Mouse (Mus musculus): ENCODE results near the gene Cntnap2. TPM values are rescaled to one million over a fixed set of nuclear protein-coding genes. Genes with fewer than 3 reads are reported as not detected.

Cntnap2 gene
- polyA plus RNA-seq, 1 experiment from 2014 or later, result 3.8 TPM

DNA sequence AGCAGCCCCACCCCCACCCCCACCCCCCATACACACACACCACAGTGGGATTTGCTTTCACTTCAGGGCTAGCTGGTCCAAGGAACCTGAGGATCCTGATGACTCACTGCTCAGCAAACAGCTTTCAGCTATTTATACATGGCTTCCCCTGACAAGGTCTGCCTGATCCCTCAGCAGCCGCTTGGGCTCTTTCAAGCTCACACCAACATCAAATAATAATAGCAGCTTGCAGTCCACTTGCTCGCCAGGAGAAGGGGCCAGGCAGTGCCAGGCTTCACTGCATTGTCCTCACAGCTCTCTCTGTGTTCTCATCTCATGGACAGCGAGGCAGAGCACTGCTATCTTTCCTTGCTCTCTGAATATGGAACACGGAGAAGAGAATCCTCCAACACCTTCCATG is 2273.9 kb downstream of the Cntnap2 start:
- 46% methylated on average over 4 of the region's 4 CpGs for WGBS
- H3K27me3 ChIP-seq (ENCODE audit: control insufficient read depth, insufficient read depth, low read length), result no peaks in the 10 kb centered on the region
- no peaks in the 10 kb centered on the region for H3K9me3 ChIP-seq (ENCODE audit: control insufficient read depth, low read depth, low read length)
- H3K27ac ChIP-seq (ENCODE audit: low read length), result no peak overlapping the region
- H3K36me3 ChIP-seq (ENCODE audit: control insufficient read depth, insufficient read depth, low read length), result no peaks in the 10 kb centered on the region
- H3K4me2 ChIP-seq (replicated peaks; ENCODE audit: low read depth, low read length), result no peak overlapping the region
- no peak overlapping the region for H3K9ac ChIP-seq (replicated peaks; ENCODE audit: low read depth, low read length)
- H3K4me1 ChIP-seq (ENCODE audit: control insufficient read depth, insufficient read depth, low read length), result no peaks in the 10 kb centered on the region
- no peak overlapping the region for H3K4me3 ChIP-seq (ENCODE audit: low read depth, low read length)
- ATAC-seq (ENCODE audit: insufficient number of reproducible peaks, insufficient read depth, low FRiP score, low read depth), result peak; percentile 78

- no peaks in the 10 kb centered on the region for H3K4me1 ChIP-seq (ENCODE audit: control insufficient read depth, insufficient read depth, low read length)
- no peak overlapping the region for H3K27ac ChIP-seq (ENCODE audit: low read length)
- H3K27me3 ChIP-seq (ENCODE audit: control insufficient read depth, insufficient read depth, low read length), result no peaks in the 10 kb centered on the region
- whole genome bisulfite sequencing, result 91% methylated on average over 2 of the region's 2 CpGs
- ATAC-seq (ENCODE audit: insufficient number of reproducible peaks, insufficient read depth, low FRiP score, low read depth), result no peak
- H3K4me3 ChIP-seq (ENCODE audit: low read depth, low read length), result no peak overlapping the region
- no peak overlapping the region for H3K9ac ChIP-seq (replicated peaks; ENCODE audit: low read depth, low read length)
- H3K36me3 ChIP-seq (ENCODE audit: control insufficient read depth, insufficient read depth, low read length), result no peaks in the 10 kb centered on the region
- H3K4me2 ChIP-seq (replicated peaks; ENCODE audit: low read depth, low read length), result no peak overlapping the region
- no peaks in the 10 kb centered on the region for H3K9me3 ChIP-seq (ENCODE audit: control insufficient read depth, low read depth, low read length)
Observed at GRCm38 (mm10) chr6:47334377-47334776, 2275.2 kb downstream of the Cntnap2 start.

- no peak overlapping the region for H3K4me3 ChIP-seq (ENCODE audit: low read depth, low read length)
- H3K9ac ChIP-seq (replicated peaks; ENCODE audit: low read depth, low read length), result no peak overlapping the region
- H3K36me3 ChIP-seq (ENCODE audit: control insufficient read depth, insufficient read depth, low read length), result no peaks in the 10 kb centered on the region
- H3K4me1 ChIP-seq (ENCODE audit: control insufficient read depth, insufficient read depth, low read length), result no peaks in the 10 kb centered on the region
- no peaks in the 10 kb centered on the region for H3K9me3 ChIP-seq (ENCODE audit: control insufficient read depth, low read depth, low read length)
- no peak for ATAC-seq (ENCODE audit: insufficient number of reproducible peaks, insufficient read depth, low FRiP score, low read depth)
- no peak overlapping the region for H3K27ac ChIP-seq (ENCODE audit: low read length)
- no peak overlapping the region for H3K4me2 ChIP-seq (replicated peaks; ENCODE audit: low read depth, low read length)
- WGBS, result 67% methylated on average over 4 of the region's 4 CpGs
- H3K27me3 ChIP-seq (ENCODE audit: control insufficient read depth, insufficient read depth, low read length), result no peaks in the 10 kb centered on the region
Observed at GRCm38 (mm10) chr6:47337300-47337699, 2278.1 kb downstream of the Cntnap2 start.

DNA sequence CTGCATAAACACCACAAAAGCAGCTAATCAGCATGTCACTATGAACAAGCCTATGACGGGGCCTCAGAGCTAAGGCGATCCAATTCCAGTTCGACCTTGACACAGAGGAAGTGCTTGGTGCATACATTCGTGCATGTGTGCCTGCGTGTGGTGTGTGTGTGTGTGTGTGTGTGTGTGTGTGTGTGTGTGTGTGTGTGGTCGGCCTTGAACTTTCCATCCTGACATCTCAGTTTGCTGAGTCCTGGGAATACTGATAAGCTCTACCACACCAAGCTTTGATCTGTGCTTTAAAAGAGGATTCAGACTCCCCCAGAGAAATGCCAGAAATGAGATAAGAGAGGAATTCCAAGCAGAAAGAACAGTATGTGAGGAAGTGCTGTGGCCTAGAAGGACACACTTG is 2279.0 kb downstream of the Cntnap2 start:
- H3K4me1 ChIP-seq (ENCODE audit: control insufficient read depth, insufficient read depth, low read length), result no peaks in the 10 kb centered on the region
- no peak overlapping the region for H3K9ac ChIP-seq (replicated peaks; ENCODE audit: low read depth, low read length)
- no peaks in the 10 kb centered on the region for H3K36me3 ChIP-seq (ENCODE audit: control insufficient read depth, insufficient read depth, low read length)
- no peaks in the 10 kb centered on the region for H3K27me3 ChIP-seq (ENCODE audit: control insufficient read depth, insufficient read depth, low read length)
- H3K4me3 ChIP-seq (ENCODE audit: low read depth, low read length), result no peak overlapping the region
- ATAC-seq (ENCODE audit: insufficient number of reproducible peaks, insufficient read depth, low FRiP score, low read depth), result no peak
- 38% methylated on average over 6 of the region's 6 CpGs for WGBS
- no peak overlapping the region for H3K4me2 ChIP-seq (replicated peaks; ENCODE audit: low read depth, low read length)
- H3K27ac ChIP-seq (ENCODE audit: low read length), result no peak overlapping the region
- no peaks in the 10 kb centered on the region for H3K9me3 ChIP-seq (ENCODE audit: control insufficient read depth, low read depth, low read length)

DNA sequence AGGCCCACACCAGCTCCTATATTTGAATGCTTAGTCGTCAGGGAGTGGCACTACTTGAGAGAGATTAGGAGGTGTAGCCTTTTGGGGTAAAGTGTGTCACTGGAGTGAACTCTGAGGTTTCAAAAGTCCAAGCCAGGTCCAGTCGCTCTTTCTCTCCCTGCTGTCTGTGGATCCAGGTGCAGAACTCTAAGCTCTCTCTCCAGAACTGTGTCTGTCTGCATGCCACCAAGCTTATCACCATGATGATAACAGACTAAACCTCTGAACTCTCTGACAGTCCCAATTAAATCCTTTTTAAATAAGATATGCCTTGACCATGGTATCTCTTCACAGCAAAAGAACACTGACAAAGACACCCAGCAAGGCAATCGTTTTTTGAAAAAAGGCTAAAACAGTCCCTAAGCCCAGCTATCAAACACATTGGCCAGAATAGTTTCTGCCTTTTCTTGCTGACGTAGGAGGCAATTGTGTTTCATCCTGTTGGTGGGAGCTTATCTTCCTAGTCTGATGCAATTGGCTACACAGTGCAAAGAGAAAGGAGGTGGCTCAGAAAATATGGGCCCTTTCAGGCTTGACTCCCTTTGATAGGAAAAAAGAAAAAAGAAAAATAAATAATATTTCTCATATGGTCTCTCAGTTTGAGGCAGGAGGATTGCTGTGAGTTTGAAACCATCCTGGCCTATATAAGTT is 2281.8 kb downstream of the Cntnap2 start:
- Histone ChIP-seq H3K27me3 (ENCODE audit: control insufficient read depth, insufficient read depth, low read length) (no peaks in the 10 kb centered on the region), H3K9ac (replicated peaks; ENCODE audit: low read depth, low read length) (no peak overlapping the region), H3K4me1 (ENCODE audit: control insufficient read depth, insufficient read depth, low read length) (no peaks in the 10 kb centered on the region), H3K4me3 (ENCODE audit: low read depth, low read length) (no peak overlapping the region), H3K9me3 (ENCODE audit: control insufficient read depth, low read depth, low read length) (no peaks in the 10 kb centered on the region), H3K4me2 (replicated peaks; ENCODE audit: low read depth, low read length) (no peak overlapping the region), H3K36me3 (ENCODE audit: control insufficient read depth, insufficient read depth, low read length) (no peaks in the 10 kb centered on the region), H3K27ac (ENCODE audit: low read length) (no peak overlapping the region)
- no peak for ATAC-seq (ENCODE audit: insufficient number of reproducible peaks, insufficient read depth, low FRiP score, low read depth)
- WGBS, result 65% methylated on average over 4 of the region's 4 CpGs

GRCm38 (mm10) chr6:47341503-47341884 is 2282.3 kb downstream of the Cntnap2 start:
- Histone ChIP-seq H3K27ac (ENCODE audit: low read length) (no peak overlapping the region), H3K9ac (replicated peaks; ENCODE audit: low read depth, low read length) (no peak overlapping the region), H3K4me3 (ENCODE audit: low read depth, low read length) (no peak overlapping the region), H3K36me3 (ENCODE audit: control insufficient read depth, insufficient read depth, low read length) (no peaks in the 10 kb centered on the region), H3K27me3 (ENCODE audit: control insufficient read depth, insufficient read depth, low read length) (no peaks in the 10 kb centered on the region), H3K4me2 (replicated peaks; ENCODE audit: low read depth, low read length) (no peak overlapping the region), H3K4me1 (ENCODE audit: control insufficient read depth, insufficient read depth, low read length) (no peaks in the 10 kb centered on the region), H3K9me3 (ENCODE audit: control insufficient read depth, low read depth, low read length) (no peaks in the 10 kb centered on the region)
- no peak for ATAC-seq (ENCODE audit: insufficient number of reproducible peaks, insufficient read depth, low FRiP score, low read depth)
- 65% methylated on average over 6 of the region's 6 CpGs for WGBS

DNA sequence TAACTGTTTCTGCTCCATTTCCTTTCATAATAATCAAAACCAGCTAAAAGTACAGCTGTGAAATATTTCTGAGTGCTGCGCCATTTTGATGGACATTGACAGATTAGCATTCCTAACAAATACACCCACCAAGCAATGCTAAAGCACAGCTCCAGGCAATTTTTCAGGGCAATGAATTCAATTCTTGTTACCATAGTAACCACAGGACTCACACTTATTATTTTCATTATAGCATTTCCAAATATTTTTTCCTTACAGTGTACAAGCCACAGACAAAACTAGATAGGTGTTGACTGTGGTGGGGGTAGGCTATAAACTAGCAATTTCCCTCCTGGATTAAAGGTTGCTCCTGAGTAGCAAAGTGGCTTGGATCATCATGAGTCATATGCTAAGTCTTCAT is 2284.1 kb downstream of the Cntnap2 start:
- Histone ChIP-seq H3K27ac (ENCODE audit: low read length) (no peak overlapping the region), H3K27me3 (ENCODE audit: control insufficient read depth, insufficient read depth, low read length) (no peaks in the 10 kb centered on the region), H3K9me3 (ENCODE audit: control insufficient read depth, low read depth, low read length) (no peaks in the 10 kb centered on the region), H3K4me3 (ENCODE audit: low read depth, low read length) (no peak overlapping the region), H3K36me3 (ENCODE audit: control insufficient read depth, insufficient read depth, low read length) (no peaks in the 10 kb centered on the region), H3K4me1 (ENCODE audit: control insufficient read depth, insufficient read depth, low read length) (no peaks in the 10 kb centered on the region), H3K4me2 (replicated peaks; ENCODE audit: low read depth, low read length) (no peak overlapping the region), H3K9ac (replicated peaks; ENCODE audit: low read depth, low read length) (no peak overlapping the region)
- no peak for ATAC-seq (ENCODE audit: insufficient number of reproducible peaks, insufficient read depth, low FRiP score, low read depth)
- WGBS, result 89% methylated on average over 1 of the region's 1 CpGs

DNA sequence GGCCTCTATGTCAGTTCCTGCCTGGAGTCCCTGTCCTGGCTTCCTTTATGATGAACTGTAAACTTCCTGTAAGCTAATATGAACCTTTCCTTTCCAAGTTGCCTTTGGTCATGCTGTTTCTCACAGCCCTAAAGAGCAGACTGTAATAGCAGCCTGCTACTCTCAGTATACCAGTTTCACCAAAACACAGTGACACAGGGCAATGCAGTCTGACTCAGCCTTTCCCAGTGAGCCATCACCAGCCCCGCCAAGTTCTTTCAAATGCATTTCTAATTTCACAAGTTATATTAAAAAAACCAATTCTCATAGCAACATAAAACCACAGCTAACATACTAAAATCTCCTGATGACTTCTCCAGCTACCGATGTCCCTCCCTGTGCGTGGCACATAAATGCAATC is 2285.5 kb downstream of the Cntnap2 start:
- no peaks in the 10 kb centered on the region for H3K36me3 ChIP-seq (ENCODE audit: control insufficient read depth, insufficient read depth, low read length)
- no peaks in the 10 kb centered on the region for H3K27me3 ChIP-seq (ENCODE audit: control insufficient read depth, insufficient read depth, low read length)
- no peak for ATAC-seq (ENCODE audit: insufficient number of reproducible peaks, insufficient read depth, low FRiP score, low read depth)
- H3K4me2 ChIP-seq (replicated peaks; ENCODE audit: low read depth, low read length), result no peak overlapping the region
- no peak overlapping the region for H3K9ac ChIP-seq (replicated peaks; ENCODE audit: low read depth, low read length)
- WGBS, result 85% methylated on average over 3 of the region's 3 CpGs
- H3K4me1 ChIP-seq (ENCODE audit: control insufficient read depth, insufficient read depth, low read length), result no peaks in the 10 kb centered on the region
- no peaks in the 10 kb centered on the region for H3K9me3 ChIP-seq (ENCODE audit: control insufficient read depth, low read depth, low read length)
- H3K27ac ChIP-seq (ENCODE audit: low read length), result no peak overlapping the region
- no peak overlapping the region for H3K4me3 ChIP-seq (ENCODE audit: low read depth, low read length)

DNA sequence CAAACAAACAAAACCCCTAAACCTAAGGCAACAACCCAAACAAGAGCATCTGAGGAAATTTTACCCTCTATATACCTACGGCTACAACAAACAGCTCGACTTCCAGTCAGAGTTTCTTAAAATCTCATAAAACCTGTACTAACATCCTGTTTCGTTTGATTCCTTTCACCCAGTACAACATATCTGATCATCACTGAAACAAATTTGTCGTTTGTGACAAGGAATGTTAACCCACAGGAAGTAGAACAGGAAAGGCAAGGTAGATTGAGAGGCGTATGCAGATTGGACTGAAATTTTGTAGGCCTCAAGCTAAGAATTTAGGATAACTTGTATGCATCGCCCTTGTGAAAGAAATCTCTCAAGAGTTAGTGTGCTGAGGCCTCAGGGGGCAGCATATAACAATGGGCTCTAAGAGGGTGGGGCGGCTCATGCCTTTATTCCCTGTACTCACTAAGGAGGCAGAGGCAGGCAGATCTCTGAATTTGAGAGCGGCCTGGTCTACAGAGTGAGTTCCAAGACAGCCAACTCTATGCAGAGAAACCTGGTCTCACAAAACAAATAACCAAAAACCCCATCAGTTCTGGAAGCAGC is 2291.0 kb downstream of the Cntnap2 start:
- H3K27me3 ChIP-seq (ENCODE audit: control insufficient read depth, insufficient read depth, low read length), result no peaks in the 10 kb centered on the region
- no peaks in the 10 kb centered on the region for H3K36me3 ChIP-seq (ENCODE audit: control insufficient read depth, insufficient read depth, low read length)
- no peaks in the 10 kb centered on the region for H3K4me1 ChIP-seq (ENCODE audit: control insufficient read depth, insufficient read depth, low read length)
- 83% methylated on average over 8 of the region's 8 CpGs for WGBS
- H3K4me2 ChIP-seq (replicated peaks; ENCODE audit: low read depth, low read length), result no peak overlapping the region
- no peak overlapping the region for H3K9ac ChIP-seq (replicated peaks; ENCODE audit: low read depth, low read length)
- H3K4me3 ChIP-seq (ENCODE audit: low read depth, low read length), result no peak overlapping the region
- H3K27ac ChIP-seq (ENCODE audit: low read length), result no peak overlapping the region
- ATAC-seq (ENCODE audit: insufficient number of reproducible peaks, insufficient read depth, low FRiP score, low read depth), result no peak
- H3K9me3 ChIP-seq (ENCODE audit: control insufficient read depth, low read depth, low read length), result no peaks in the 10 kb centered on the region
